Mouse (Mus musculus) heart, postnatal 0 days (tissue): ENCODE data around the gene Ipo7.

Source experiments
- CTCF ChIP-seq: IDR thresholded peaks from 2 replicates; pipeline ENCODE4 v1.5.1; 2016; ENCODE audit warnings: antibody characterized with exemption, control low read depth, low read depth
- EP300 ChIP-seq: IDR thresholded peaks from 2 replicates; pipeline ENCODE4 v1.6.1; 2016; ENCODE audit warnings: antibody characterized with exemption, low read depth

DNA sequence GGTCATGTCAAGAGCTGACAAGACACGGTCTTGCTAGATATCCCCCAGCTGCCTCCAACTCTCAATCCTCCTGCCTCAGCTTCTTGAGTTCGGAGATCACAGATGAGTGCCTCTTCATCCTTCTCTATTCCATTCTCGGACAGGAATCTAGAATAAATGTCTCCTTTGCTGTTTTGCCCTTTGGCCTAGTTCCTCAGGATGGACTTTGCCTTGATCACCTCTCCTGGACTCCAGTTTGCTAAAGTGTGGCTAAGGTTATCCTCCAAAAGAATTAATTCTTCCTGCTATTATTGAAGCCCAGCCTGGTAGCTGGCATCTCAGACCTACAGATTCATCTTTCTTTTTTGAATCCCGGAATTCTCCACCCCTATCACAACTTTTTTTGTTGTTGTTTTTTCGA is 87.0 kb downstream of the Ipo7 start:
- TF ChIP-seq EP300 (no peak), CTCF (no peak)
